Mouse (Mus musculus): ENCODE data around the gene Tpm1.

Tpm1 gene

DNA sequence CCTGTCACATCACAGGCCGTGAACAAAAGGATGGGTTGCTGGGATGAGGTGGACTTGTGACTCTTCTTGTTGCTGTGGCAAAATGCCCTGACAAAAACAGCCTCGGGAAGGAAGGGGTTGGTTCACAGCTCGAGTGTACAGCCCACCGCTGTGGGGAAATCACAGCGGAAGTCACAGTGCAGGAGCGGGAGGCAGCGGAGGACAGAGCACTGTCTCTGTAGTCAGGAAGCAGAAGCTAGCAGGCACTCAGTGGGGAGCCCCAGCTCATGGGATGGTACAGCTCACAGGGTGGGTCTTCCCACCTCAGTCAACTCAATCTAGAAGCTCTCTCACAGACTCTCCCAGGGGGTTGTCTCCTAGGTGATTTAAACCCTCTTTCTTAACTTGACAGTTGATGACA lies 63.8 kb downstream of the Tpm1 start:
- ChIA-PET POLR2A (interaction anchor here in 2 of 4 experiments (0.6 to 1.3 kb wide), 2 partner anchors 58 to 178 kb away, joined by 3 read pairs; no protein-coding TSS in a partner anchor), CTCF (interaction anchor here in 2 of 4 experiments (0.7 to 0.8 kb wide), 3 partner anchors 16 to 330 kb away, joined by 3 read pairs; no protein-coding TSS in a partner anchor)

GRCm38 (mm10) chr9:66982085-66982484 lies 67.1 kb downstream of the Tpm1 start:
- ChIA-PET CTCF (no interaction called here), POLR2A (interaction anchor here in 2 of 4 experiments (1.2 to 1.3 kb wide), 2 partner anchors 17 to 36 kb away, joined by 4 read pairs; partner anchors contain the start of gene Rps27l (in 1 of the 2))

GRCm38 (mm10) chr9:66980458-66980857 lies 68.7 kb downstream of the Tpm1 start:
- POLR2A ChIA-PET, result interaction anchor here in 1 of 4 experiments (1.0 kb wide), 1 partner anchor 124 kb away, joined by 3 read pairs; no protein-coding TSS in a partner anchor
- CTCF ChIA-PET, result interaction anchor here in 3 of 4 experiments (0.7 to 1.4 kb wide), 5 partner anchors 21 to 334 kb away, joined by 3 to 4 read pairs (median 3); no protein-coding TSS in a partner anchor

GRCm38 (mm10) chr9:66978468-66978867 lies 70.7 kb downstream of the Tpm1 start:
- CTCF ChIA-PET, result interaction anchor here in 2 of 4 experiments (0.6 to 1.7 kb wide), 6 partner anchors 22 to 842 kb away, joined by 3 to 7 read pairs (median 4); no protein-coding TSS in a partner anchor
- POLR2A ChIA-PET, result interaction anchor here in 3 of 4 experiments (0.6 to 1.2 kb wide), 5 partner anchors 33 to 581 kb away, joined by 3 to 5 read pairs (median 3); partner anchors contain the start of gene Rps27l (in 1 of the 3)

- CTCF ChIA-PET, result interaction anchor here in 2 of 4 experiments (0.7 to 1.5 kb wide), 4 partner anchors 39 to 842 kb away, joined by 3 to 4 read pairs (median 3); no protein-coding TSS in a partner anchor
- POLR2A ChIA-PET, result interaction anchor here in 3 of 4 experiments (0.6 to 1.2 kb wide), 5 partner anchors 32 to 581 kb away, joined by 3 to 5 read pairs (median 3); partner anchors contain the start of gene Rps27l (in 1 of the 3)
Measured at GRCm38 (mm10) chr9:66977982-66978381, 71.2 kb downstream of the Tpm1 start.

- POLR2A ChIA-PET, result interaction anchor here in 1 of 4 experiments (0.8 to 1.2 kb wide), 4 partner anchors 31 to 182 kb away, joined by 3 to 4 read pairs (median 3); partner anchors contain the start of genes Aph1b and Rps27l
- CTCF ChIA-PET, result interaction anchor here in 3 of 4 experiments (0.6 to 1.2 kb wide), 5 partner anchors 11 to 336 kb away, joined by 3 to 5 read pairs (median 3); no protein-coding TSS in a partner anchor
Measured at GRCm38 (mm10) chr9:66977121-66977520, 72.1 kb downstream of the Tpm1 start.

DNA sequence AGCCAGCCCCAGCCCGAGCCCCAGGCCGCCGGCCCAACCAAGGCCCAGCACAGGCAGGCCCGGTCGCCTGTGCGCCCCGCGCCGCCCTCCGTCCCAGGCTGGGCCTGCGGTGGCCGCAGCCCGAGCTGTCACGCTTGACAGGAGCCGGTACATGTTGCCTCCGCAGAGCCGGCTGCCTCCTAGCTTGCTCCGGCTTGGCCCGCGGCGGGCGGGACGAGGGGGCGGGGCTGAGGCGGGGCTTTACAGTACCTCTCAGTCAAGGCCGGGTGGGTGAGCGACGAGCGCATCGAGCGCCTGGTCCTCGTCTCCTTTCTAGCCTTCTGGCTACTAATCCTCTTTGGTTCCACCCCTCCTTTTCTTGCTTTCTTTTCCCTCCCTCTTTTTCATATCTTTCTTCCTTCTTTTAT lies 74.0 kb downstream of the Tpm1 start, which contains the start of gene Lactb:
Gene Lactb (minus strand): TSS at position 246 of the 407 bp plus-strand sequence.
- CTCF ChIA-PET, result interaction anchor here in 2 of 4 experiments (0.8 to 1.5 kb wide), 5 partner anchors 36 to 461 kb away, joined by 3 to 6 read pairs (median 4); partner anchors contain the start of gene Fbxl22 (in 1 of the 2)
- POLR2A ChIA-PET, result interaction anchor here in 3 of 4 experiments (0.6 to 1.9 kb wide), 23 partner anchors 9 to 850 kb away, joined by 3 to 17 read pairs (median 4); partner anchors contain the start of genes Rps27l (in 3 of the 3), Aph1c (in 2 of the 3), Aph1b (in 1 of the 3) and Rab8b (in 1 of the 3)

DNA sequence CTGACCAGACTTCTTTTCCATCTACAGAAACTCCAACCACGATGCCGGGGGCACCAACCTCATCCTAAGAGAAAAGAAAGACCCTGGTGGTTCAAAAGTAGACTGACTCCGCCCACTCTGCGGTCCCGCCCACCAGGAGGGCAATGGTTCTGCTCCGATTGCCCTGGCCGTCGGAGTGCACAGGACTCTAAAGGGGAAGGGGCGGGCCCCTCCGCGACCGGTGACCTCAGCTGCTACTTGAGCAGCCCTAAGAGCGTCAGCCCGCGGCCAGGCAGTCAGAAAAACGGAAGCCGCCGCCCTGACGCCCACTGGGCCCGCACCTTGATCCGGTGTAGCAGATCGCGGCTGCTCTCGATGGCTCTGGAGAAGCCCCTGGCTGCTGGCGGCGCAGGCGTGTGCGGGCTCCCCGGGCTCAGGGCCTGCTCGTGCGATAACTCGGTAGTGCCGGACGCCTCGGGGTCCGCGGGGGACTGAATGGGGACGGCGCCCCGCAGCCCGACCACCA lies 74.4 kb downstream of the Tpm1 start:
- CTCF ChIA-PET, result interaction anchor here in 2 of 4 experiments (0.8 to 1.5 kb wide), 5 partner anchors 36 to 461 kb away, joined by 3 to 6 read pairs (median 4); partner anchors contain the start of gene Fbxl22 (in 1 of the 2)

More for the DNA sequence above, 74.4 kb downstream of the Tpm1 start:
- POLR2A ChIA-PET, result interaction anchor here in 3 of 4 experiments (0.5 to 1.9 kb wide), 22 partner anchors 9 to 850 kb away, joined by 3 to 17 read pairs (median 4); partner anchors contain the start of genes Rps27l (in 3 of the 3), Aph1c (in 2 of the 3), Aph1b (in 1 of the 3) and Rab8b (in 1 of the 3)

Measured in embryonic stem cell, embryonic (primary cell).